Mouse (Mus musculus) brown adipose tissue, adult 24 weeks (tissue): ENCODE data around the gene Smad5. TPM values are rescaled to one million over a fixed set of nuclear protein-coding genes. Genes with fewer than 3 reads are reported as not detected.
A peak's percentile ranks its signal among the peaks of the same experiment; 100 is the strongest.

Experiments
- H3K27ac ChIP-seq: fragments of 200-500 bp; replicated peaks from 2 replicates; pipeline ENCODE4 v1.5.1; 2012; ENCODE audit warnings: low read depth, mild to moderate bottlenecking, low read length
- H3K4me1 ChIP-seq: fragments of 200-500 bp; 2 replicates; pipeline ENCODE4 v1.6.1; 2012; ENCODE audit warnings: low read length, mixed read lengths; ENCODE audit not compliant: control insufficient read depth, insufficient read depth, insufficient read length
- H3K4me3 ChIP-seq: fragments of 200-500 bp; 2 replicates; pipeline ENCODE4 v1.5.1; 2012; ENCODE audit warnings: low read depth, mild to moderate bottlenecking, low read length, moderate library complexity; ENCODE audit not compliant: insufficient read depth
- polyA plus RNA-seq: library from polyadenylated mRNA; stranded (reverse); fragments of >200 nt; gene quantifications from 2 replicates; pipeline ENCODE4 v1.2.4, GENCODE M21; 2012; ENCODE audit not compliant: missing spikeins, insufficient read depth, insufficient read length

Gene Smad5
- 14.3 and 21.8 TPM in 2 replicates for polyA plus RNA-seq

GRCm38 (mm10) chr13:56702469-56703221 lies at the start of gene Smad5:
TSS of gene Smad5 (plus strand) at chr13:56703010.
- H3K27ac ChIP-seq = peak within 1 kb of the TSS; percentile 77
- peaks cover 16% of the 10 kb centered on the region; the same call in 1 of the 2 replicates for H3K4me1 ChIP-seq
- peak within 1 kb of the TSS; percentile 65 for H3K4me3 ChIP-seq

DNA sequence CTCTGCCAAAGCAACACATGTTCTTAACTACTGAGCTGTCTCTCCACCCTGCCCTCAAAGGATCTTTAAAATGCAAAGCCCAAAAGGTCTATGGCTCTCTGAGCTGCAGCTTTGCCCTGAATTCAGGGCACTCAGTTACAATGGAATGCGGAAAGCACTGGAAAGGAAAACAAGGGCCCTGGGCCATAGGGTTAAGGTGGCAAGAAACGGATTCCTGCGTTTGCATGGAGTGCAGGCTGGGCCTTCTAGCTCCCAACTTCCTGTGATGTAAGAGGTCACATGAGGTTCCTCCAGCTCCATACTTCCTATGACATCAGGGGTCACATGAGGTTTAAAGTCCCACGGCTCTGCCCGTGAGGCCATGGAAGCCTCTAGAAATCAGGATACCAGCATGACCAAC lies 48.6 kb upstream of the Smad5 start:
- H3K4me3 ChIP-seq = no peak overlapping the region; the same call in 1 of the 2 replicates
- peaks cover 10% of the 10 kb centered on the region for H3K4me1 ChIP-seq
- peak overlapping the region; percentile 73 for H3K27ac ChIP-seq

DNA sequence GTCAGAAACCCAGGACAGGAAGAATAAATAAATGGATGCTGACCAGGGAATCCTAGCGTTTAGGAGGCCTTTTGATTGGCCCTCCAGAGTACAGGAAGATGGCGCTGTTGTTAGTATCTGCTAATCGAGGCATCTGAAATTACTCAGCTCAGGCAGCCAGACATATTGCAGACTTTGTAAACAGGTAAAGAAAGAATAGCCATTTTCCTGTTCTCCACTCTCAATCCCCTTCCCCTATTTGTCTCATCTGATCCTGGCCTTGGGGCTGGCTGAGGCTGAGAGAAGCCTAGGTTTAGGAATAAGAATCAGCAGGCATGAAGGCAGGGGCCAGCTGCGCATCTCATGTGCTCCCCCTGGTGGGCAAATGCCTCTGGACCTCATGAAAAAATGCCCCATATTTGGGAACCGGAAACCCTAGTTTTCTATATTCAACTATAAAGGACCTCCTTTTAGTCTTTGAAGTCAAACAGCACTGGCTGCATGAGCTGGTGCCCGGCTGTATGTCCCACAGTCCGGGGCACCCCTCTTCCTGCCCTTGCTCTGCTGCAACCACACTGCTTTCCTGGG lies 44.8 kb upstream of the Smad5 start:
- no peak overlapping the region for H3K27ac ChIP-seq
- H3K4me1 ChIP-seq = peaks cover 20% of the 10 kb centered on the region
- no peak overlapping the region for H3K4me3 ChIP-seq

DNA sequence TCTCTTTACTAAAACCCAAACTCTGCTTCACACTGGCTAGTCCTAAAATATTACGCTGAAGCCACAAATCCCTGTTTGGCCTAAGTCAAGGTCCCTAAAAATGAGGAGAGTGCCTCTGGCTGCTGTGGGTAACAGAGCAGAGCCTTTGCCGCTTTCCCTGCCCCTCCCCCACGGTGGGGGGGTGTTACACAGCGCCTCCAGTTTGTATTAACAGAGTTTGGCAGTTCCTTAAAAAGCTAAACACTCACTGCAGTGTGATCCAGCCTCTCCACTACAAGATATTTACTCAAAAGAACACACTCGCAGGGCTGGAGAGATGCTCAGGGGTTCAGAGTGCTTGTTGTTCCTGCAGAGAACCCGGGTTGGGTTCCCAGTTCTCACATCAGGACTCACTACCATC lies 43.9 kb upstream of the Smad5 start:
- peaks cover 19% of the 10 kb centered on the region for H3K4me1 ChIP-seq
- H3K4me3 ChIP-seq = no peak overlapping the region
- H3K27ac ChIP-seq = no peak overlapping the region

GRCm38 (mm10) chr13:56661914-56662621 lies 40.7 kb upstream of the Smad5 start:
- peaks cover 15% of the 10 kb centered on the region for H3K4me1 ChIP-seq
- peak overlapping the region; percentile 84 for H3K27ac ChIP-seq
- H3K4me3 ChIP-seq = no peak overlapping the region

DNA sequence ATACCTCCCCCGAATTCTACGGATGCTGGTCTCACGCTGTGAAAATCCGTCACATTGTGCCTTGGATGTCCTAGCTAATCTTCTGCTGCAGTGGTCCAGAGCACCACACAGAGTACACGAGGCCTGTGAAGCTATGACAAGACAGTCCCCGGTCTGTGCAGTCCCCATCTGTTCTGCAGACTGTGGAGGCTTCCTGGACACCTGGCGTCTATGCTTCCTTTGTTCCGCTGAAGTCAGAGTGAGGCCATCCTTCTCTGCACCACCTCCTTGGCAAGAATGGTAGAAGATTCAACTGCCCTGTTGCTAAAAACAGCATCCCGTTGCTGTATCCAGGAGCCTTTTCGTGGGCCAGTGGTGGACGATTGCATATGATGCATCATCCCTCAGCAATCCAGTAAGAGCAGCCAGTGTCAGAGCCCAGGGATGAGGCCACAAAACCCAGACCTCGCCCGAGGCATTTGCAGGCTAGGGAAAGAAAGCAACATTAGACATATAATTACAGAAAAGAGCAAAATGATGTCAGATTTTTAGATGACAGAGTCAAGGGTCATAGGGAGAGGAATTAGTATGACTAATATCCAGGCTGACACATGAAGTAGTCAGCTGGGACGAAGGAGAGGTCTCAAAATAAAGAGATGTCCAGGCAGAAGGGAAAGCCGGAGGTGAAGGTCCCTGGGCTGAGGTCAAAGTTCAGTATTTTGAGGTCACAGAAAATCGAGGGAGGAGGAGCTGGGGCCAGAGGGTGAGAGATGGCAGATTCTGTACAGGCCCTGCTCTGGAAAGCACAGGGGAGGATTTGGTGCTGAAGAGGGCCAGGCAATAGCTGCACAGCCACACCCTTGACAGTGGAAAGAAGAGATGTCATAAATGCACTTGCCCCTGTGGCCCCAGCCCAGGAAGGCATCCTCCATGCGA lies 38.3 kb upstream of the Smad5 start:
- H3K4me3 ChIP-seq = no peak overlapping the region
- no peak overlapping the region for H3K27ac ChIP-seq
- peaks cover 15% of the 10 kb centered on the region for H3K4me1 ChIP-seq

GRCm38 (mm10) chr13:56671206-56671605 lies 31.6 kb upstream of the Smad5 start:
- no peaks in the 10 kb centered on the region for H3K4me1 ChIP-seq
- no peak overlapping the region for H3K27ac ChIP-seq
- H3K4me3 ChIP-seq = no peak overlapping the region

- Histone ChIP-seq H3K4me1 (peaks cover 23% of the 10 kb centered on the region), H3K27ac (peak overlapping the region; percentile 72; the same call in 1 of the 2 replicates), H3K4me3 (no peak overlapping the region)
Measured at GRCm38 (mm10) chr13:56677731-56678130, 25.1 kb upstream of the Smad5 start.

DNA sequence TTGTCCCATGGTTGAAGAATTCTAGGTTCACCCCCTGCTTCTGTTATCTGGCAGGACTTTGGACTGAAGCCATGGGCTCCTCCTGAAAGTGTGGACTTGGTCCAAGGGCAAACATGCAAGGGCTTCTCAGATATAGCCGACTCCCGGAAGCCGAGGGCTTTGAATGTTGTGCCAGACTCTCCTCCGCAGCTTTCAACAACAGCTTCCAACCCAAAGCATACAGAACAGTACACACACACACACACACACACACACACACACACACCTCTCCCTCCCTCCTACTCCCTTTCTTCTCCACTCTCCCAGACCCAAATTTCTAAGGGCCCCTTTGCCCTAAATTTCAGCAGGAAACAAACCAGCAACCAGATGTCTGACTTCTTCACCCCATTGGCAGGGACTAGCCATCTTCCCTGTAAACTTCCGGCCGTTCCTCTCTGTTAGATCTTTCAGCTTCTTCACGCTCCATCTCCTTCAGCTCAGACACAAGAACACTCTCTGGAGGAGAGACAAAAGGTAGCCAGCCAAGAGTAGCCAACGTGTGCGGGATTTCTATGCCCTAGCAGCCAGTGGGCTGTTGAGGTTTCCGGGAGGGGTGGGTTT lies 24.5 kb upstream of the Smad5 start:
- Histone ChIP-seq H3K4me3 (peak overlapping the region; percentile 4; the same call in 1 of the 2 replicates), H3K4me1 (peaks cover 23% of the 10 kb centered on the region), H3K27ac (peak overlapping the region; percentile 72)

GRCm38 (mm10) chr13:56678826-56679504 lies 23.8 kb upstream of the Smad5 start:
- Histone ChIP-seq H3K4me3 (no peak overlapping the region), H3K27ac (peak overlapping the region; percentile 13; the same call in 1 of the 2 replicates), H3K4me1 (peaks cover 23% of the 10 kb centered on the region)

DNA sequence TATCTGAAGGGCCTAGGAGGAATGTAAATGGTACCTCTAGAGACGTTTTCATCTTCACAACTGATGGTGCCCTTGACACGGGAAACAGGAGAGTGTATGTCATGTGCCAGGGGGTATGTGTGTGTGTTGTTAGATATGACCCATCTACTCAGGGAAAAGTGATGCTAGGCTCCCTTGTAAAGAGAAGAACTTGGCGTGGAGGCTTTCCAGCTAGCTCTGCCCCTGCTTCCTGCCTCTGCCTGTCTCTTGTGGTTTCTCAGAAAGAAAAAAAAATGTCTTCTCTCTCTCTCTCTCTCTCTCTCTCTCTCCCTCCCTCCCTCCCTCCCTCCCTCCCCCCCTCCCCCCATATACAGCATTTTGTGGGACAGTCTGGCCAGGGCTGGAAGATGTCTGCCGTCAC lies 20.9 kb upstream of the Smad5 start:
- peaks cover 23% of the 10 kb centered on the region for H3K4me1 ChIP-seq
- H3K27ac ChIP-seq = no peak overlapping the region
- no peak overlapping the region for H3K4me3 ChIP-seq

DNA sequence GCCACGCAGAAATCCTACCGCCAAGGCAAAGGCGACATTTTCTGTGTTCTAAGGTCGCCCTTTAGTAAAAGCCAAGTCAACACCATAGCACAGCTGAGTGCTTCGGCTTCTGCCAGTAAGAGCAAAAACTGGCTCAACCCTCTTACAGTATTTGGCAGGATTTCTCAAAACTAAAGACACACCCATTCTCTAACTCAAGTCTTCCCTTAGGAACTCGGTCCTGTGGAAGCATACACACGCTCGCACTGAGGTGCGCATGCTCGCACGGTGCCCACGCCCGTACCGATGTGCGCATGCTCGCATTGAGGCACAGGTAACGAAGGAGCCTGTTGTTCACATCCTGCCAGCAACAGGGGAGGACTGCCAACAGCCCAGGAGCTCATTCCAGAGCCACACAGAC lies 20.5 kb upstream of the Smad5 start:
- no peak overlapping the region for H3K4me3 ChIP-seq
- no peak overlapping the region for H3K27ac ChIP-seq
- H3K4me1 ChIP-seq = peaks cover 23% of the 10 kb centered on the region

- H3K27ac ChIP-seq = no peak overlapping the region
- no peak overlapping the region for H3K4me3 ChIP-seq
- peaks cover 15% of the 10 kb centered on the region for H3K4me1 ChIP-seq
Measured at GRCm38 (mm10) chr13:56683306-56683705, 19.5 kb upstream of the Smad5 start.

DNA sequence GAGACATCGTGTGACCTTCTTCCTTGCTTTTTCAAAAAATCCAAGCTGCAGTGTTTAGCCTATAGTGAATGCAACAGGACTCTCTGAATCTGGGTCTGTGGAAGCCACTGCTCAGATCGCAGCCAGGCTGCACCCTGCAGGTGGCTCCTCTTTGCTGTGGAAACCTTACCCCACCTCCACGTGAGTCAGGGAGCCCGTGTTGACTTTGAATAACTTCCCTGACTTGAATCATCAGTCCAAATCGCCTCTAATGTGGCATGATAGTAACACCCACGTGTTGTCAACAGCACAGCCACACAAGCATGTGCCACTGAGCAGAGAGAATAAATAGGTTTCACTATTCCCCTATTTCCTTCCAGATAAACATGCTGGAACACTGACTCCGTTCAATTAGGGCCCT lies 10.8 kb upstream of the Smad5 start:
- H3K4me1 ChIP-seq = no peaks in the 10 kb centered on the region
- no peak overlapping the region for H3K4me3 ChIP-seq
- H3K27ac ChIP-seq = no peak overlapping the region
